19 mouse cellular contexts compared by ENCODE assay signal in genomic region chr15:10688686-10689085, GRCm38 (mm10). TPM values are rescaled to one million over a fixed set of nuclear protein-coding genes. Genes with fewer than 3 reads are reported as not detected.
A peak's percentile ranks its signal among the peaks of the same experiment; 100 is the strongest.
DNase-seq lines count a peak whose midpoint lies in the region; ATAC-seq and TF ChIP-seq lines count a peak whose summit lies in the region.
"Had no signal": no experiment of that assay in that cellular context is flagged by ENCODE, and none has a peak within 500 bp of the region (broad histone marks: within the 10 kb centered on the region; RNA-seq: fewer than 3 reads in every experiment).

No protein-coding gene starts in this region.

- H3K36me3 ChIP-seq in forebrain, embryonic 15.5 days = peaks cover 4% of the 10 kb centered on the region
- H3K36me3 ChIP-seq in forebrain, embryonic 13.5 days (ENCODE audit: poor library complexity, severe bottlenecking) = peaks cover 30% of the 10 kb centered on the region
- H3K36me3 ChIP-seq in testis, adult 2 months (ENCODE audit: control insufficient read depth, insufficient read depth, low read length) = no peaks in the 10 kb centered on the region; the same call in 1 of the 2 replicates
- H3K36me3 ChIP-seq: G1E; hindbrain, embryonic 15.5 days had no signal

- TF ChIP-seq POLR2A in testis, adult 2 months (IDR thresholded peaks at IDR 0.05; ENCODE audit: control insufficient read depth, low read depth, low read length) = no peak
- TF ChIP-seq POLR2A in embryonic fibroblast, embryonic 13.5 days (IDR thresholded peaks at IDR 0.05; ENCODE audit: low read depth, low read length) = no peak

- DNase-seq in testis, postnatal 14 days (ENCODE audit: low spot score) = no peak
- no peak for DNase-seq in kidney, postnatal 4 days
- no peak for DNase-seq in adrenal gland, postnatal 4 days (ENCODE audit: low spot score in 2 of 2)
- DNase-seq: adrenal gland, adult 8-10 months; cerebellum, adult 18-20 months; cerebellum, adult 9-11 months; cerebellum, postnatal 36 days; gastrocnemius, postnatal 36 days; heart, adult 11 months; heart, postnatal 36 days had no signal

- no peaks in the 10 kb centered on the region for H3K9me3 ChIP-seq in forebrain, embryonic 15.5 days
- H3K9me3 ChIP-seq in forebrain, embryonic 13.5 days (replicated peaks) = no peaks in the 10 kb centered on the region
- H3K9me3 ChIP-seq: G1E; heart, embryonic 13.5 days; hindbrain, embryonic 15.5 days had no signal

- H3K9ac ChIP-seq in forebrain, embryonic 15.5 days (replicated peaks) = no peak overlapping the region
- H3K9ac ChIP-seq in forebrain, embryonic 13.5 days = no peak overlapping the region
- H3K9ac ChIP-seq: heart, embryonic 13.5 days; hindbrain, embryonic 15.5 days had no signal

- peak; percentile 33 for ATAC-seq in forebrain, embryonic 15.5 days (replicated peaks)
- ATAC-seq in forebrain, embryonic 13.5 days = no peak; the same call in 1 of the 2 replicates
- ATAC-seq: intestine, embryonic 16.5 days had no signal

- 72% methylated on average over 5 of the region's 5 CpGs for WGBS in forebrain, embryonic 15.5 days
- 79% methylated on average over 5 of the region's 5 CpGs for WGBS in forebrain, embryonic 13.5 days

- H3K4me3 ChIP-seq in forebrain, embryonic 15.5 days = no peak overlapping the region
- no peak overlapping the region for H3K4me3 ChIP-seq in forebrain, embryonic 13.5 days
- H3K4me3 ChIP-seq in testis, adult 2 months (ENCODE audit: control insufficient read depth, low read depth, low read length) = no peak overlapping the region
- H3K4me3 ChIP-seq in embryonic fibroblast, embryonic 13.5 days (ENCODE audit: insufficient read depth, low read length) = no peak overlapping the region
- H3K4me3 ChIP-seq: heart, embryonic 13.5 days; hindbrain, embryonic 15.5 days had no signal

- H3K4me1 ChIP-seq in forebrain, embryonic 15.5 days = peaks cover 46% of the 10 kb centered on the region
- H3K4me1 ChIP-seq in forebrain, embryonic 13.5 days = peaks cover 39% of the 10 kb centered on the region
- peaks cover 5% of the 10 kb centered on the region for H3K4me1 ChIP-seq in testis, adult 2 months (ENCODE audit: control insufficient read depth, insufficient read depth, low read length)
- H3K4me1 ChIP-seq in embryonic fibroblast, embryonic 13.5 days (ENCODE audit: control insufficient read depth, insufficient read depth, low read length) = peaks cover 34% of the 10 kb centered on the region

- peak overlapping the region; percentile 69; the same call in 1 of the 2 replicates for H3K27ac ChIP-seq in forebrain, embryonic 15.5 days (replicated peaks)
- H3K27ac ChIP-seq in forebrain, embryonic 13.5 days = no peak overlapping the region
- H3K27ac ChIP-seq in testis, adult 2 months (ENCODE audit: control insufficient read depth, insufficient read depth, low read depth, low read length) = peak overlapping the region; percentile 10; the same call in 1 of the 2 replicates
- peak overlapping the region; percentile 73 for H3K27ac ChIP-seq in embryonic fibroblast, embryonic 13.5 days (ENCODE audit: insufficient read depth, low read length)
- H3K27ac ChIP-seq: hindbrain, embryonic 15.5 days had no signal

- no peak overlapping the region for H3K4me2 ChIP-seq in forebrain, embryonic 15.5 days (replicated peaks)
- no peak overlapping the region for H3K4me2 ChIP-seq in forebrain, embryonic 13.5 days
- H3K4me2 ChIP-seq: heart, embryonic 13.5 days; hindbrain, embryonic 15.5 days had no signal

- no peak for TF ChIP-seq CTCF in testis, adult 2 months (IDR thresholded peaks at IDR 0.05; ENCODE audit: control insufficient read depth, insufficient read depth, insufficient replicate concordance, low read depth, low read length)
- TF ChIP-seq CTCF in embryonic fibroblast, embryonic 13.5 days (IDR thresholded peaks at IDR 0.05; ENCODE audit: borderline replicate concordance, insufficient read depth, low read length) = no peak

- no peaks in the 10 kb centered on the region for H3K27me3 ChIP-seq in forebrain, embryonic 15.5 days
- no peaks in the 10 kb centered on the region for H3K27me3 ChIP-seq in forebrain, embryonic 13.5 days
- no peaks in the 10 kb centered on the region for H3K27me3 ChIP-seq in testis, adult 2 months (ENCODE audit: control insufficient read depth, insufficient read depth, low read length)
- H3K27me3 ChIP-seq: CH12.LX; hindbrain, embryonic 15.5 days had no signal

RNA-seq across cellular contexts. Expression of gene Rai14, which starts 25.7 kb away (rescaled TPM):
- polyA plus RNA-seq in forebrain, embryonic 15.5 days (2015; fragmentation: Nextera tagmentation; extraction: Ambion mirVana) = 37.4 and 38.2 TPM in 2 replicates
- polyA plus RNA-seq in forebrain, embryonic 13.5 days (2015; fragmentation: Nextera tagmentation; extraction: Ambion mirVana) = 37.9 and 43.7 TPM in 2 replicates
- polyA plus RNA-seq in testis, adult 2 months (2012; rRNA removed) = 66.8 and 80.0 TPM in 2 replicates
- polyA plus RNA-seq in embryonic fibroblast, embryonic 13.5 days (2011; ENCODE audit: insufficient read length, low read depth, missing spikeins) = 134 and 136 TPM in 2 replicates
- 10 to 100 TPM; 35.1 to 40.6 TPM for total RNA-seq in adrenal gland, postnatal 4 days (2021)
- polyA plus RNA-seq: G1E had no signal
